Mouse (Mus musculus): ENCODE data around the gene Klhdc8b. TPM values are rescaled to one million over a fixed set of nuclear protein-coding genes. Genes with fewer than 3 reads are reported as not detected.
A peak's percentile ranks its signal among the peaks of the same experiment; 100 is the strongest.

The Klhdc8b gene
- polyA plus RNA-seq, 1 experiment = 3.7 TPM

DNA sequence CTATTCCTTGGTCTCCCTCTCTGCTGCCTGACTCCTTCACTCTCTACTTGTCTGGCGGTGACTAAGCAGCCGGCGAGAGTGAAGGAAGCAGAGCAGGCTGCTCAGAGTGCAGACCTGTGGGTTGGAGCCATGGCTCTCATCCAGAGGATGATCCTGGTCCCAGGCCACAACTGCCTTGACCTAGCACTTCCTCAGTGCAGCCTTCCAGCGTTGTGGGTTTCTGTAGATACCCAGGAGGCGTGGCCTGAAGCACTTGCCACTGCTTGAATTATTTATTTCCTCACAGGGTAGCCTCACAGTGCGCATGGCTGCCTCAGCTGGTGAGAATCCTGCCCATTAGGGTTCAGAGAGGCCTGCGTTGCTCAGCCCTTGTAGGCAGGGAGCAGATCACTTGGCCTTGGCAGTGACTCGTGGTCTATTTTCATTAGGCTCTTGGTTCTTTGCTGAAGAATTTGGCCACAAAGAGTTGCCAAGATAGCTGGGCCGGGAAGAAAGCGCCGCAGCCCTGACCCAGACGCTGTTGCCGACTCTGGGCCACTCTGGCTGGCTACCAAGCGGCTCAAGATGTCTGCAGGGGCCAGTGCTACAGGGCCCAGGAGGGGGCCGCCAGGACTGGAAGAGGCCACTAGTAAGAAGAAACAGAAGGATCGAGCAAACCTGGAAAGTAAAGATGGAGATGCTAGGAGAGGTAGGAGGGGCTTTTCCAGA lies 30.8 kb upstream of the Klhdc8b start:
- Histone ChIP-seq H3K36me3 (ENCODE audit: control insufficient read depth, insufficient read depth) (peaks cover 33% of the 10 kb centered on the region), H3K4me3 (peak overlapping the region; percentile 93), H3K4me2 (ENCODE audit: low read depth) (peak overlapping the region; percentile 78), H3K79me2 (ENCODE audit: control insufficient read depth, insufficient read depth) (peaks cover 22% of the 10 kb centered on the region), H3K27me3 (ENCODE audit: control insufficient read depth, insufficient read depth, insufficient read length) (no peaks in the 10 kb centered on the region), H3ac (ENCODE audit: control insufficient read depth, insufficient read length) (peak overlapping the region; percentile 95)
- TF ChIP-seq CEBPB (IDR thresholded peaks at IDR 0.05; ENCODE audit: insufficient read depth, poor library complexity, severe bottlenecking) = no peak
- peak; percentile 53 for TF ChIP-seq POLR2AphosphoS2 (IDR thresholded peaks at IDR 0.05; ENCODE audit: insufficient read length, low read depth)

DNA sequence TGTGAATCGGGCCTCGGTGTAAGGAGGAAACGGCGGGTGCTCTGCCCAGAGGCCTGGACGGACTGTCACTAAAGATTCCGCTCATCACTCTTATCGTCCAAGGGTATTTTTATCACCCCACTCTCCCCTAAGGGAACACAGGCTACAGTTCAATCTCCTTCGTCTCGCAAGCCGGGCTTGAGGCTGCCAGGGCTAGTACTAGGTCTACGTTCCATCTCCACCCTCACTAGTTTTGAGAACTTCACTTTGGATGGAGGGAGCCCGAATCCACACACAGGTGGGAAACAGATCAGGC lies 29.9 kb upstream of the Klhdc8b start:
- Histone ChIP-seq H3K4me3 (peak overlapping the region; percentile 93), H3K36me3 (ENCODE audit: control insufficient read depth, insufficient read depth) (peaks cover 33% of the 10 kb centered on the region), H3K4me2 (ENCODE audit: low read depth) (peak overlapping the region; percentile 78), H3K79me2 (ENCODE audit: control insufficient read depth, insufficient read depth) (peaks cover 22% of the 10 kb centered on the region), H3K27me3 (ENCODE audit: control insufficient read depth, insufficient read depth, insufficient read length) (no peaks in the 10 kb centered on the region), H3ac (ENCODE audit: control insufficient read depth, insufficient read length) (peak overlapping the region; percentile 95)
- TF ChIP-seq CEBPB (IDR thresholded peaks at IDR 0.05; ENCODE audit: insufficient read depth, poor library complexity, severe bottlenecking) = no peak
- no peak for TF ChIP-seq POLR2AphosphoS2 (IDR thresholded peaks at IDR 0.05; ENCODE audit: insufficient read length, low read depth)
- no peak for TF ChIP-seq REST (IDR thresholded peaks at IDR 0.05; ENCODE audit: insufficient read depth, insufficient read length)
- no peak for TF ChIP-seq TCF3 (IDR thresholded peaks at IDR 0.05; ENCODE audit: insufficient read length, low read depth)
- no peak for TF ChIP-seq SRF (IDR thresholded peaks at IDR 0.05; ENCODE audit: control insufficient read depth, insufficient read length, low read depth)
- no peak for TF ChIP-seq MYOD1 (IDR thresholded peaks at IDR 0.05; ENCODE audit: control insufficient read depth in 1 of 3, insufficient read length in 2 of 3, low read depth in 2 of 3)
- no peak for TF ChIP-seq USF1 (IDR thresholded peaks at IDR 0.05; ENCODE audit: low read depth)
- no peak for TF ChIP-seq TCF12 (IDR thresholded peaks at IDR 0.05; ENCODE audit: insufficient read depth, poor library complexity, severe bottlenecking)
- TF ChIP-seq E2F4 (IDR thresholded peaks at IDR 0.05; ENCODE audit: insufficient read depth) = no peak
- no peak for TF ChIP-seq MYOG (IDR thresholded peaks at IDR 0.05; ENCODE audit: control insufficient read depth in 1 of 3, insufficient read depth in 1 of 3, insufficient read length in 2 of 3, low read depth in 2 of 3)
- no peak for TF ChIP-seq POLR2A (IDR thresholded peaks at IDR 0.05; ENCODE audit: insufficient read length, low read depth)

DNA sequence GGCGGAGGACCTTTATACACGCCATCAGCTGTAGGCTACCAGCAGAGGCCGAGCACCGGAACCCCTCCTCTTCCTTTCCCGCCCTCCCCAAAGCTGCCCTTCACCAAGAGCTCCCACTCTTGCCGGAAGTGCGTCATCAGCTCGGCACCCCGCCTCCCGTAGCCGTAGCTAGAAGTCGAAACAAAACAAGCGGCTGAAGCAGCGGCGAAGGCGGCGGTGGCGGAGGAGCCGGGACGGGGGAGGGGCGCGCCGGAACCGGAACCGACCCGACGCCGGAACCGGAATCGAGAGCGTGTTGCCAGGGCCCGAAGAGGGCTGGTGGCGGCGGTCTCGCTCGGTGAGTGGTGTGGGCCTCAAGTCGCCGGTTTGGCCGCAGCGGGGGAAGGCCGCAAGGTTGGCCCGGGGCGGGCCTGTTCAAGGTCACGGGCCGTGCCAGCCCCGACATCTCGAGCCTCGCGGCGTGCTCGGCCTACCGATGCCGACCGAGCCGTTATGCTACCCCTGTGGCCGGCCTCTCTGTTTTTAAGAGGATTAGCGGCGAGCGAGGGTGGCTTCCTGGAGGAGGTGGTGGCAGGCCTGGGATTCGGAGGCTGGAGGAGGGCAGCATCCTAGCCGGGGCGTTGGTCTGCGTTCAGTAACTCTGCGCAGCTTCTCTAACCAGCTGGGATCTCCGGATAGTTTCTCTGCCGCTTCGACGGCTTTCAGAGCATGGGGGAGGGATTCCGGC lies 29.3 kb upstream of the Klhdc8b start, which contains the start of gene Usp19:
Gene Usp19, plus strand, starts transcription at position 44 of the 727 bp plus-strand sequence.
- peak within 1 kb of the TSS; percentile 95 for H3ac ChIP-seq (ENCODE audit: control insufficient read depth, insufficient read length)
- H3K27me3 ChIP-seq (ENCODE audit: control insufficient read depth, insufficient read depth, insufficient read length) = no peaks in the 10 kb centered on the region
- peak within 1 kb of the TSS; percentile 78 for H3K4me2 ChIP-seq (ENCODE audit: low read depth)
- H3K79me2 ChIP-seq (ENCODE audit: control insufficient read depth, insufficient read depth) = peaks cover 22% of the 10 kb centered on the region
- H3K4me3 ChIP-seq = peak within 1 kb of the TSS; percentile 93
- H3K36me3 ChIP-seq (ENCODE audit: control insufficient read depth, insufficient read depth) = peaks cover 28% of the 10 kb centered on the region
- TF ChIP-seq POLR2A (IDR thresholded peaks at IDR 0.05; ENCODE audit: insufficient read length, low read depth) (peak; percentile 81), E2F4 (IDR thresholded peaks at IDR 0.05; ENCODE audit: insufficient read depth) (no peak), POLR2AphosphoS2 (IDR thresholded peaks at IDR 0.05; ENCODE audit: insufficient read length, low read depth) (peak; percentile 85), SRF (IDR thresholded peaks at IDR 0.05; ENCODE audit: control insufficient read depth, insufficient read length, low read depth) (no peak)

DNA sequence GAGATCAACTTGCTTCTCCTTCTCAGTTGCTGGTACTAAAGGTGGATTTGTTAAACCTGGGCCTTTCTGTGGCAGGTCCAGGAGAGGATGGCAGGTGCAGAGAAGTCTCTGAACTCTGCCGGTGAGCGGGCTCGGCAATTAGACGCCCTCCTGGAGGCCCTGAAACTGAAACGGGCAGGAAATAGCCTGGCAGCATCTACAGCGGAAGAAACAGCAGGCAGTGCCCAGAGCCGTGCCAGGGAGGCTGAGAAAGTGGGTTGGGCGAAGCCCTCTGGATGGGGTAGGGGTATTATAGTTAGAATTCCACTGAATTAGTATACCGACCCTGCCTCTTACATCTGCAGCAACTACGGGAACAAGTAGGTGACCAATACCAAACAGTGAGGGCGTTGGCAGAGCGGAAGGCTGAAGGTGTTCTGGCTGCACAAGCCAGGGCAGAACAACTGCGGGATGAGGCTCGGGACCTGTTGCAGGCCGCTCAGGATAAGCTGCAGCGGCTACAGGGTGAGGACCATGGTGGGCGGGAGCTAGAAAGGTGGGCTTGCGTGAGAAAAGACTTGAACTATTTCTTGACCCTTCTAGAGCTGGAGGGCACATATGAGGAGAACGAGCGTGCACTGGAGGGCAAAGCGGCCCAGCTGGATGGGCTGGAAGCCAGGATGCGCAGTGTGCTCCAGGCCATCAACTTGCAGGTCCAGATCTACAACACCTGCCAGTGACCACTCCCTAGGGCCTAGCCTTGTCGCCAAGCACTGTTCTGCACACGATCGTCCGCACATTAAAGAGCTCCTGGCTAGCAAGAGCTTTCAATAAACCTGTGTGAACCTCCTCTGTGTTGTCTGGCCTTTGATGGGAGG lies 28.5 kb upstream of the Klhdc8b start:
- Histone ChIP-seq H3K4me3 (peak overlapping the region; percentile 93), H3K36me3 (ENCODE audit: control insufficient read depth, insufficient read depth) (peaks cover 24% of the 10 kb centered on the region), H3K79me2 (ENCODE audit: control insufficient read depth, insufficient read depth) (peaks cover 22% of the 10 kb centered on the region), H3ac (ENCODE audit: control insufficient read depth, insufficient read length) (peak overlapping the region; percentile 95), H3K4me2 (ENCODE audit: low read depth) (peak overlapping the region; percentile 57), H3K27me3 (ENCODE audit: control insufficient read depth, insufficient read depth, insufficient read length) (no peaks in the 10 kb centered on the region)
- TF ChIP-seq REST (IDR thresholded peaks at IDR 0.05; ENCODE audit: insufficient read depth, insufficient read length) (no peak), TCF3 (IDR thresholded peaks at IDR 0.05; ENCODE audit: insufficient read length, low read depth) (no peak)

DNA sequence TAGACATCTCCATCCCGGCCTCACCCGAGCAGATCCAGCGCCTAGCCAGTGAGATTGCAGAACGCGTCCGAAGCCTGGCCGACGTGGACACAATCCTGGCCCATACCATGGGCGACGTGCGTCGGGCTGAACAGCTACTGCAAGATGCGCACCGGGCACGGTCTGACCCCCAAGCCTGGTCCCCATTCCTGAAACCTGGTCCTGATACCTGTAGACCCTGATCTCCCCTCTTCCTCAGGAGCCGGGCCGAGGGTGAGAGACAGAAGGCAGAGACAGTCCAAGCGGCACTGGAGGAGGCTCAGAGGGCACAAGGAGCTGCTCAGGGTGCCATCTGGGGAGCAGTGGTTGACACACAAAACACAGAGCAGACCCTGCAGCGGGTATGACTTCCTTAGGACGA lies 27.8 kb upstream of the Klhdc8b start:
- Histone ChIP-seq H3ac (ENCODE audit: control insufficient read depth, insufficient read length) (no peak overlapping the region), H3K4me3 (no peak overlapping the region), H3K36me3 (ENCODE audit: control insufficient read depth, insufficient read depth) (peaks cover 24% of the 10 kb centered on the region), H3K27me3 (ENCODE audit: control insufficient read depth, insufficient read depth, insufficient read length) (no peaks in the 10 kb centered on the region), H3K4me2 (ENCODE audit: low read depth) (no peak overlapping the region), H3K79me2 (ENCODE audit: control insufficient read depth, insufficient read depth) (peaks cover 22% of the 10 kb centered on the region)
- TF ChIP-seq POLR2AphosphoS2 (IDR thresholded peaks at IDR 0.05; ENCODE audit: insufficient read length, low read depth) = no peak
- no peak for TF ChIP-seq USF1 (IDR thresholded peaks at IDR 0.05; ENCODE audit: low read depth)
- no peak for TF ChIP-seq E2F4 (IDR thresholded peaks at IDR 0.05; ENCODE audit: insufficient read depth)
- TF ChIP-seq MAX (IDR thresholded peaks at IDR 0.05; ENCODE audit: low read depth) = no peak
- no peak for TF ChIP-seq TCF12 (IDR thresholded peaks at IDR 0.05; ENCODE audit: insufficient read depth, poor library complexity, severe bottlenecking)
